Mouse (Mus musculus) right cerebral cortex, postnatal 4 days (tissue): Measurements from ENCODE around the gene Hnrnpa1.

Experiments
- DNase-seq: peaks from one replicate; pipeline ENCODE4 v3.0.0-alpha.2; 2022

Gene Hnrnpa1

GRCm38 (mm10) chr15:103240160-103241028 is at the start of gene Hnrnpa1:
Gene Hnrnpa1, plus strand, starts transcription at chr15:103240432.
- peak; percentile 82 for DNase-seq

- peak; percentile 69 for DNase-seq
Observed at GRCm38 (mm10) chr15:103190531-103191462, 49.4 kb upstream of the Hnrnpa1 start.

- no peak for DNase-seq
Observed at GRCm38 (mm10) chr15:103193606-103194005, 46.6 kb upstream of the Hnrnpa1 start.

- DNase-seq: no peak
Observed at GRCm38 (mm10) chr15:103196835-103197234, 43.4 kb upstream of the Hnrnpa1 start.

- DNase-seq: no peak
Observed at GRCm38 (mm10) chr15:103197785-103198184, 42.4 kb upstream of the Hnrnpa1 start.

GRCm38 (mm10) chr15:103202088-103202793 is 38.0 kb upstream of the Hnrnpa1 start:
- no peak for DNase-seq

GRCm38 (mm10) chr15:103205156-103205555 is 35.1 kb upstream of the Hnrnpa1 start:
- DNase-seq: no peak

- DNase-seq: no peak
Observed at GRCm38 (mm10) chr15:103214149-103214548, 26.1 kb upstream of the Hnrnpa1 start.

- peak; percentile 86 for DNase-seq
Observed at GRCm38 (mm10) chr15:103214971-103215907, 25.0 kb upstream of the Hnrnpa1 start.

- DNase-seq: no peak
Observed at GRCm38 (mm10) chr15:103216052-103216451, 24.2 kb upstream of the Hnrnpa1 start.

GRCm38 (mm10) chr15:103220785-103221184 is 19.4 kb upstream of the Hnrnpa1 start:
- no peak for DNase-seq

GRCm38 (mm10) chr15:103221386-103221785 is 18.8 kb upstream of the Hnrnpa1 start:
- no peak for DNase-seq

- no peak for DNase-seq
Observed at GRCm38 (mm10) chr15:103224161-103224560, 16.1 kb upstream of the Hnrnpa1 start.

- no peak for DNase-seq
Observed at GRCm38 (mm10) chr15:103227022-103227421, 13.2 kb upstream of the Hnrnpa1 start.

- no peak for DNase-seq
Observed at GRCm38 (mm10) chr15:103227572-103227971, 12.7 kb upstream of the Hnrnpa1 start.

GRCm38 (mm10) chr15:103228904-103229303 is 11.3 kb upstream of the Hnrnpa1 start:
- DNase-seq: no peak

GRCm38 (mm10) chr15:103233119-103233518 is 7.1 kb upstream of the Hnrnpa1 start:
- DNase-seq: no peak

GRCm38 (mm10) chr15:103237295-103237694 is 2.9 kb upstream of the Hnrnpa1 start:
- no peak for DNase-seq

GRCm38 (mm10) chr15:103239130-103239684 is 1.0 kb upstream of the Hnrnpa1 start:
- peak; percentile 85 for DNase-seq

GRCm38 (mm10) chr15:103239685-103240159 is 510 bp upstream of the Hnrnpa1 start, which contains the start of gene Cbx5:
Gene Cbx5, minus strand, starts transcription at chr15:103239816.
- DNase-seq: peak; percentile 94
